Mouse (Mus musculus) liver, postnatal 0 days (tissue): ENCODE results near the gene Gm2956.
"Not testable (repeated sequence)": the region's sequence is repeated elsewhere in the genome, so short reads cannot be mapped to it uniquely, and the experiment has no call there.

Experiments
- CTCF ChIP-seq: sonication (generic); IDR thresholded peaks from 2 replicates; pipeline ENCODE4 v1.5.1; 2016; ENCODE audit warnings: antibody characterized with exemption, low read depth
- EP300 ChIP-seq: IDR thresholded peaks from 2 replicates; pipeline ENCODE4 v1.6.1; 2016; ENCODE audit warnings: antibody characterized with exemption, low read depth, mild to moderate bottlenecking

DNA sequence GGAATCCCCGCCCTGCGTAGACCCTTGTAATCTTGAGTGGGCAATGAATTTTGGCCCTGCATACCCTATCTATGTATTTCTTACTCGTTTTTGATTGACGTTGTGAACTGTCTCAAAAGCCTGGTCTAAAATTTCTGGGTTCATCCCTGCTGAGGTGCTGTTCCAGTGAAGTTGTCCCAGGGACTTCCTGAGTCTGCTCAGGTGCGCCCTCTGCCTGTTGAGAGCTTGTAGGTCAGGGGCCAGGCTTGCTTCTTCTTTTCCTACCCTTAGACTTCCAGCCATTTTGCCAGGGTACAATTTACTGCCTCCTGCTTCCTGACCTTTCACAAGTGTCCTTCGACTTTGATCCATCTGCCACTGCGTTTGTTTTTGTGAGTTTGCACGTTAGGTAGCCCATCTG, 979 bp downstream of the Gm2956 start:
- peak; percentile 28; the same call in 1 of the 2 replicates for TF ChIP-seq CTCF
- not testable (repeated sequence) for TF ChIP-seq EP300
